Mouse (Mus musculus) erythroblast, embryonic 14.5 days (primary cell): ENCODE data around the gene Mus81.

ENCODE experiments used
- GATA1 ChIP-seq: IDR thresholded peaks from 2 replicates; pipeline ENCODE4 v1.6.1; 2012; ENCODE audit warnings: low read length, inconsistent platforms, mixed read lengths
- TAL1 ChIP-seq: IDR thresholded peaks from 3 replicates; pipeline ENCODE4 v1.6.1; 2012; ENCODE audit warnings: low read length, inconsistent platforms, mixed read lengths

- TF ChIP-seq GATA1 (no peak), TAL1 (no peak)
Measured at GRCm38 (mm10) chr19:5532520-5532919, 44.3 kb upstream of the Mus81 start.
